Mouse (Mus musculus): Measurements from ENCODE around the gene Ankrd36.
"Not testable (repeated sequence)": the region's sequence is repeated elsewhere in the genome, so short reads cannot be mapped to it uniquely, and the experiment has no call there.

Gene Ankrd36

DNA sequence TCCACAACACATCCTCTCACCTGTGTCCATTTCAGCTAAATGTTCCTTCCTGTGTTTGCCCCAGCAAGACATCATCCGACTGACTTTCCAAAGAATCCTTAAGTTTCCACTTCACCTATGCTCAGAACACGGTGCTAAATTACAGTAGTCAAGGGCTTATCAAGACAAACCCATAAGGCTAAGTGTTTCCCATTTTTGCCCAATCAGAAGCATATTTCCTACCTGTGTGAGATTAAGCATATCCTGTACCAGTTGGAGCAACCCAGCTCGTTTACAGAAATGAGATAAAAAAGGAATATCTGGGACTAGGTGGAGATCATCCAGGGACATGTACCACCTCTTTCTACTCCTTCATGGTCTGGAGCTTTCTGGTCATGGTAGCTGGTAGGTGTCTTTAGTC, 22.8 kb upstream of the Ankrd36 start:
- DNase-seq, result no peak

DNA sequence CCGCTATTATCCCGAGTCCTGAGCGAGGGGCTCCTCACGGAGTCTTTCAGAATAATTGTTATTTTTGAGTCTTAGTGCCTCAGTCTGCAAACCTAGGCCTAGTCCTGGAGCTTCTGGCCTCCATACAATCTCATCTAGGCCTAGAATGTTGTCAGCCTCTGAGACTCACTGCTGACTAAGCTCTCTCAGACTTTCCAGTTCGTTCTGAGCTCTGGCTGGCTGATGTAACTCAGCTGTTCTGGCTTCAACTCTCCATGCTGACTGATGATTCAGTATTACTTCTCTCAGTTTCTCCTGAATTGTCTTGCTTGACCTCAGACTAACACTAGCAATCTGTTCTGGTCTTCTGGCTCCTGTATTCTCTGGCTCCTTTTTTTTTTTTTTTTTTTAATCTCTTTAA, 18.1 kb upstream of the Ankrd36 start:
- no peak for DNase-seq

DNA sequence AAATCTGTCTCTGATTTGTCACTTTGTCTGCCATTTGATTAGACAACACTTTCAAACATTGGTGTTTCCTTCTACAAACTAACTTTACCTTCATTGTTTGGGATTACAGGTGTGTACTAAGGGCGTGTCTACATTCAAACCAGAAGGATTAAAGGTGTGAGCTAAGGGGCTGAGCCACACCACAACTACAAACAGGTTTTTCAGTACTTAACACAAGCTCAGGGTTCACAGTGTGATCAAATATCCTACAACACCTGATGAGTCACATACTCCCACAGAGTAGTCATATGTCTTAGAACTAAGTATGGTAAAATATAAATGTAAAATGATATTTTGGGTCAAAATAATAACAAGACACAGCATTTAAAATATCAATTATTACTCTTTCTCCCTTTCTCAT, 17.6 kb upstream of the Ankrd36 start:
- DNase-seq, result no peak

DNA sequence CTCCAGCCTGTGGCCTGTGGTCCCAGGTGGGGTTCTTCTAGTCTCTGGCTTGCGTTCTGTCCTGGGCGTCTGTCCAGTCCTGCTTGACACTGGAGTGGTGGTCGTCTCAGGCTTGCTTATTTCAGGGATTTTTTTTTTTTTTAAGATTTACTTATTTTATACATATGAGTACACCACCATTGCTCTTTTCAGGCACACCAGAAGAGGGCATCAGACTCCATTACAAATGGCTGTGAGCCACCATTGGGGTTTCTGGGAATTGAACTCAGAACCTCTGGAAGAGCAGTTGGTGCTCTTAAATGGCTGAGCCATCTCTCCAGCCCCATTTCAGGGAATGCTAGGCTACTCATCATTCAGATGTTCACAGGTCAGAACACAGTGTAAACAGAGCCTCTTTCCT, 9.2 kb upstream of the Ankrd36 start:
- no peak for DNase-seq

DNA sequence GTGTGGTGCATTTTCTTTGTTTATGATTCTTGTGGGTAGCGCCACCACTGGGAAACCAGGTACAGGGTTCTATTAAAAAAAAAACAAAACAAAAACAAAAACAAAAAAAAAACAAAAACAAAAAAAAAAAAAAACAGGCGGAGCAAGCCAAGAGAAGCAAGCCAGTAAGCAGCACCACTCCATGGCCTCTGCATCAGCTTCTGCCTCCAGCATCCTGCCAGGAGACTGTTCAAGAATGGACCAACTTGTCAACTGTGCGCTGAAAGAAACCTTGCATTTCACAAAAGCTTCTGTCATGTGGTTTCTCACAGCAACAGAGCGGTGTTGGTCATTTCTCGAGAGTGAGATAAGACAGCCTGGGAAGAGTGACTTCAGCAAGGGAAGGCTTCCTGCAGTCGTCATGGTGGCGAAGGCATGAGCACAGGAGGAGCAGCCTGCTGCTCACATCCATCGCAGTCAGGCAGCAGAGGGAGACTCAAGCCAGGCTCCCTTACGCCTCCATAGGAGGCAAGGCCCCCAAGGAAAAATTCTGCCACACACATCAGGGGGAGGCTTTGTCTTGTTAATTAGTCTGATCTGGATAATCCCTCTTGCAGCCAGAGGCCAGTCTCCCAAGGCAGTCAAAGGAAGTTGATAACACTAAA, 6.7 kb upstream of the Ankrd36 start:
- no peak for DNase-seq

DNA sequence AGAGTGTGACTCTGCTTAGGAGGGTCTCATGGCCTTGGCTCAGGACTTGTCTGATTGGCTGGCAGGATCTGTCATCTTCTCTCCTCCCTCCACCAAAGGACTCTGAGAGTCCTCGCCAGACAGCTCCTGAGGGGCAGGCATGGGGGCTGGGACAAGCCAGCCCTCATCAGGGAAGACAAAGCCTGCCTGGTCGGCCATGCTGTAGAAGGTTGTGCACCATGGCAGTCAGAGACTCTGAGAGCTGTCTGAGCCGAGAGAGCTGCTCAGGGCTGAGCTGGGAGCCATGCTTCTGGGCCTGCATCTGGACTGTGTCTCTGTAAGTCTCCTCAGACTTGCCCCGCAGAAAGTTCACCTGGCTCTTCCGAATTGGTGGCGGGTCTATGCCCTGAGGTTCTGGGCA, 5.6 kb upstream of the Ankrd36 start:
- no peak for DNase-seq

DNA sequence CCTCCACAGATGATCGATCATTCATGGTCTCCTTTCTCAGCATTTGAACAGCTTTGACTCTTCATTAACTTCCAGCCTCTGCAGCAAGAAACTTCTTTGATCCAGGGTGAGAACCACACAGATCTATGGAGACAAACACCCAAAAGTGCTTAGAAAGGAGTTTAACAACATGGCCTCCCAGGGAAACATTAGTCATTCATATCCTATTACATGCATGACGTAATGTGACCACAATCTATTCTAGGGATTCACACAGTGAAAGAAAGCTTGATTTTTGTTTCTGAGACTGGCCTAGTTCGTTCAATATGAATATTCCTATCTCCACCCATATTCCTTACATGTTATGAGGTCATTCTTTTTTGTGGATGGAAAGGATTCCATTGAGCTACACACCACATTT, 3.9 kb upstream of the Ankrd36 start:
- no peak for DNase-seq

DNA sequence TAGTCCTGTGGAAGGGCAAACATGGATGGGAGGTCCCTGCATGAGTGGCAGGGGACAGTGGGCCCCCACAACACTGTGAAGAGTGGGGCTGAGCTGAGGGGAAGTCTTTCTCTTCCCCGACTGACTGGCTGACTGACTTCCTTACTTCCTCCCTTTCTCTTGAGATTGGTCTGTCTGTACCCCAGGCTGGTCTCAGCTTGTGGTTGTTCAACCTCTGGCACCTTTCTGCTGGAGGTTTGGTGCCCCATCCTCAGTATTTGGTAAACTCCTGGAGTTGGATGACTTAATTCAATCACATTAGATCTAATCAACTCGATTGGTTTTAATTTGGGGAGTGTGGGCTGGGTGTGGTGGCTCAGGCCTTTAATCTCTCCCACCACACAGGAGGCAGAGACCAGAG, 3.0 kb upstream of the Ankrd36 start:
- DNase-seq, result no peak

DNA sequence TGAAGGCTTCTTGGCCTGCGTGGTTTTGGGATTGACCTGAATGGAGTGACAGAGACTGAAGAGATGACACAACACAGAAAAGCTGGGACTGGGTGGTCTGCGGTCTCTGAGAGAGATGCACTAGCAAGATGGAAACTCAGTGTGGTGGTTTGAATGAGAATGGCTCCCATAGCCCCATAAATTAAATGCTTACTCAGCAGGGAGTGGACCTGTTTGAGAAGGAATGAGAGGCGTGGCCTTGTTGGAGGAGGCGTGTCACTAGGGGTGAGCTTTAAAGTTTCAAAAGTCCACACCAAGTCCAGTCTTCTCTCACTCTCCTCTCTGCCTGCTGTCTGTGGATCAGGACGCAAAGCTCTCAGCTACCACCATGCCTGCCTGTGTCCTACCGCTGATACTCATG, 1.8 kb upstream of the Ankrd36 start:
- DNase-seq, result no peak

DNA sequence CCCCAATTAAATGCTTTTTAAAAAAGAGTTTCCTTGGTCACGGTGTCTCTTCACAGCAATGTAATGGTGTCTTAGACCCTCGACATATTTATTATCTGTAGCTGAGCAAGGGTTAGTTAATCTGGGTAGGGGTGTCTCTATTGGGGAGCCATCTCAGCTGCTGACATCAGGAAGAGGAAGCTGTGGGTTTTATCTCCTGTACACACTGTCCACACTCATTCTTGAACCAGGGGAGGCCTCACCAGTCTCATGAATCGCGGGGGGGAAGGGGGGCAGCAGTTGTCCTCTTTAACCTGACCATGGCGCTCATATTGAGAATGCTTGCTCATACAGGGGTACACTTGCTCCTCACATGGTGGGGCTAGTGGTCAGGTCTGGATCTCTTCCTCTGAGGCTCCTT, 1.4 kb upstream of the Ankrd36 start:
- no peak for DNase-seq

DNA sequence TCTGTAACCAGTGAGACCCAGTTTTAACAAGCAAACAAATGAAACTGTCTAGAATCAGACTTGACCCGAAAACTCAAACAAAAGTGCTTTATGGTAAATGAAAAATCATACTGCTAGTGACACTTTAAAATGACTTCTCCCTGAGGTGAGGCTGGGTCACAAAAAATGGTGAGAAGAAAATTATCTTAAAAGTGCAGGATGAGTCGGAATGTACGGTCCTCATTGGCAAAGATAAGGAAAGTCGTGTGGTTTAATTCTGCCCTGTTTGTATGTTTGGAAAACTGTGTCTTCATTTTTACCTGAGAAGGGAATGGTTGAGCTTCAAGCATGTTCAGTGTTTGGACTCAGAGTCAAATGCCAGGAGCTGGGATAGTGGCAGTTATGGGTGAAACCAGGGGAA, 2.4 kb downstream of the Ankrd36 start:
- no peak for DNase-seq

DNA sequence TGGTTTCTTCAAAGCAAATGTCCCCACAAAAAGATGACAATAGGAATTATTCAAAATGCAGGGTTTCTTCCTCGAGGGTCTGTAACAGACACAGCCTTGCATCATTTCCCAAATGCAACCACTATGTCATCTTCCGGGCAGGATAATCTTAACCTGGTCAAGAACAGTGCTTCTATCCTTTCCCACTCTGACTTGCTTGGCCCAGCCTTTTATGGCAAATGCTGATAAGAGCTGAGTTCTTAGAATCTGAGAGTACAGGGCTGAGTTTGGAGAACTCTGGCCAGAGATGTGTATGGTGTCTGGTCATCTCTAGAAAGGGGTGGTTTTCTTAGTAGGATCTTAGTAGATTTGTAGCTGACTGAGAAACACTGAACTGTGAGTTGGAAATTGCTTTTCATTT, 4.3 kb downstream of the Ankrd36 start:
- DNase-seq, result no peak

DNA sequence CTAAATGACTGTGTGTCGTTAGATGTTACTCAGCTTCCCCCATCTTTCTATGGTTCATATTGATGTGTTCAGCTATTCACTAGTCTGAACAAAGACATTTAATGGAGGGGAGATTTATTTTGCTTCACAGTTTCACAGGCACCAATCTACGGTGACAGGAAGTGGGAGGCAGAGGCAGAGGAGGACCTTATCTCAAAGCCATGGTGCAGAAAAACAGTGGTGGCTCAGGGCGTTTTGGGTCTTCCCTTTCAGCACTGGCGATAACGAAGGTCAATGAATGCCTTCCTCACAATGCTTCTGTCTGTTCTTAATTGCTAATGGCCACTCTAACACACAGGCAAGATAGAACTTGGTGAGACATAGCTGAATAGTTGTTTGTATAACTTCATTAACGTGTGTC, 5.6 kb downstream of the Ankrd36 start:
- no peak for DNase-seq

DNA sequence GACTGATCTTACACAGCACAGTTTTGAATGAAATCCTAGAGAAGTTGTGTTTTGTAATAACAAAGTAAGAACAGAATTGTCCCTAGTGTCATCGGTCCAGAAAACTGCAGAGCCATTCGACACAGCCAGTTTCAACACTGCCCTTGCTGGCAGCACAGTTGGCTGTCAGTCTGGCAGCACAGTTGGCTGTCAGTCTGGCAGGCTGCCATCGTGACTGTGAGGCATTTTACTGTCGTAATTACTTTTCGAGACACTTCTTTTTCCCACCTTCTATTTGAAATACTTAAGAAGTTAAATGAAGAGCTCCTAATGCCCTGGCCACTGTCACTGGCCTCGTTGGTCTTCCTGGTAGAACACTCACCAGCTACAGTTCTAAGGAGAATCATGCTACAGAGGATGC, 22.9 kb downstream of the Ankrd36 start:
- DNase-seq, result no peak

DNA sequence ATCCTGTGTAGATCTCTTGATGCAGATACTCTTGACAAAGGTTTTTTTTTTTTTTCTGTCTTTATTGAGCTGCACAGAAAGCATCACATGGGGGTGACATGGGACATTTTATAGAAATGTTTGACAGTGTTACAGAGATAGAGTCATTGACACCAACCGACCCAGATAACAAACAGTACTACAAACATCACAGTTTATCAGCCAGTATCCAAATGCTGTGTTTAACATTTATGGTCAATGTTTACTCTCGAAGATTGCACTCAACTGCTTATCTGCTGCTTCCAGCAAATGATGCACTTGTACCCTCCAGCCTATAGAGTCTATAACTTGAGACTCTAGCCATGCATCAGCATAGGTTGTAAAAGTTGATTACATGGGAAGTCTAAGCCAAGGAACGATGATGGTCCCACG, 25.9 kb downstream of the Ankrd36 start:
- no peak for DNase-seq

DNA sequence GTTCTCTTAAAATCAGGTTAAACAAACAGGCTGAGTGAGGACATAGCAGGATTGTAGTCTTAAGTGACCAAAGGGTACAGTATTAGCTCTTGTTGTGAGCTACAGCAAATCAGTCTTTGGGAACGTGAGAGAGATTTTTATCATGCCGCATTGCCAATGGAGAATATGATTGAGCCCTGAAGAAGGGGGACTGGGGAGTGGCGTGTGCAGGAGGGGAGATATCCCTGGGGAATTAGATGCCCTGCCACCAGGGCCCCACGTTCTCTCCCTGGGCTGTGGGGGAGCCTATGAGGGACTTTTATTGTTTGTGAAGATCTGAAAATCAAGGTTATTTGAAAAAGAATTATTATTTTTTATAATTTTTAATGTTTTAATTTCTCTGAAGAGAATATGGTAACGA, 26.3 kb downstream of the Ankrd36 start:
- DNase-seq, result no peak

DNA sequence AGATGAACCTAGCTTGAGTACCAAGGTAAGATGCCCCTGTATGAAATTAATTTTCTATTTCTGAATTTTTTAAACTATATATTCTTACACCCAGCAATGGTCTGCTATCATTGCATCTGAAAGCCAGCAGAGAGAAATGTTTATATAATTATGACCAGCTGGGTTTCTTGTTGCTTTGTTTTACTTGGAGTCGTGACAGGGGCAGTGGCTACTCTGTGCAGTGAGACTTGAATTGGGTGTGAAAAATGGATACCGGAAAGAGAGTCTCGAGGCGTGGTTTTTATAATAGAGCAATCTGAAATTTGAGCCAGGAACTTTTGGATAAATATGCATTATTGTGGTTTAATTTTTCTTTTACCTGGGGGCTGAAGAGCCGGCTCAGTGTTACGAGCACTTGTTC, 27.3 kb downstream of the Ankrd36 start:
- no peak for DNase-seq

DNA sequence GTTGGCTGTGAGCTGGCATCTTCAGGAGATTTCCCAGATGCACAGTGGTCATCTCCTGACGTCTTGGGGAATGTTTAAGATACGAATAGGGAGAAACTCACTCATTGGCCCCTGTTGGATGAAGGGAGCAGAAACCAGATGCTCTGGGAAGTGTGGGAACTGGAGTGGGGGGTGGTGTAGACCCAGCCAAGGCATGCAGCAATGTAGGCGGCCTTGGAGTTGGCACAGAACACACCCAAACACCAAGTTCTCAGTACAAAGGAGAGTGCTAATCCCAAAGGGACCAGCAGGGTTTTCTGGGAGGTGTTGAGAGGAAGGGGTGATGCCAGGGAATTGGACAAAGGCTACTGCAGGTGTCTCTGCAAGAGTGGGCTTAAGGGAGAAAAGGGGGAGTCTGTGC, 35.9 kb downstream of the Ankrd36 start:
- DNase-seq, result no peak

DNA sequence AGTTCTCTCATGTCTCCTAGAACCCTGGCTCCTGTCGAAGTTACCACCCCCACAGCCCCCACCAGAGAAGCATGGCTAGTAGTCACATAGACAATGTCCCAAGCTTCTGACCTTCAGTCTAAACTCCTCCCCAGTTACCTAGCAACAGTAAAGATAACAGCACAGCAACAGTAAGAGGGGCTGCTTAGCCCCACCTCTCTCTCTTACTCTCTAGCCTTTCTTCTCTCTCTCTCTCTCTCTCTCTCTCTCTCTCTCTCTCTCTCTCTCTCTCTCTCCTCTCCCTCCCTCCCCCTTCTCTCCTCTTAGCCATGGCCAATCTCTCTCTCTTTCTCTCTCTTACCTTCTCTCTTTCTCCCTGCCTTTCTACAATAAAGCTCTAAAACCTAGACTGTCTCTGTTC, 42.4 kb downstream of the Ankrd36 start:
- DNase-seq, result not testable (repeated sequence)

DNA sequence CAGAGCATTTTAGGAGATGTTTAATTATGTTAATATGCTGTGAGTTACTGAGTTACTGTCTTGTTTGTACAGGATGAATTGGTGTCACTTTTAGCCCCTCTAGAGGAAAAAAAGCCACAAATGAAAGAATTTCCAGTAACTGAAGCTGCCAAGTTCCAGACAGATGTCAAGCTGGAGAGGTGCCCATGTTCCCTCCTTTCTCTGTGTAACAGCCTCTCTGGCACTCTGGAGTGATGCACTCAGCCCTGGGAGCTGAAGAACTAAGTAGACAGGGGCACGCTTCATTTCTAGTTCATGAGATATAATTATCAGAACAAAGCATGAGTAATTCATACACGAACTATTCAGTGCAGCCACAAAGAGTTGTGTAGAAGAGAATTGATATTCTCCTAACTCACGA, 45.0 kb downstream of the Ankrd36 start:
- no peak for DNase-seq

DNA sequence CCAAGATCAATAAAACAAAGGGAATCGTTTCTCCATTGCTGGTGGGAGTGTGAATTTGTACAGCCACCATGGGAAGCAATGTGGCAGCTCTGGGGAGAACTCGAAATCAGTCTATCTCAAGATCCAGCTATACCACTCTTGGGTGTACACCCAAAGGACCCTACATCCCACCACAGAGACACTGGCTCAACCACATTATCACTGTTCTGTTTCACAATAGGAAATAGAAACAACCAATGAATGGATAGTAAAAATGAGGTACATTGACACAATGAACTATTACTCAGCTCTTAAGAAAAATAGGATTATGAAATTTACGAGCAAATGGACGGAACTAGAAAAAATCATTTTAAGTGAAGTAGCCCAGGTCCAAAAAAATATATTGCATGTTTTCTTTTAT, 55.6 kb downstream of the Ankrd36 start:
- no peak for DNase-seq

DNA sequence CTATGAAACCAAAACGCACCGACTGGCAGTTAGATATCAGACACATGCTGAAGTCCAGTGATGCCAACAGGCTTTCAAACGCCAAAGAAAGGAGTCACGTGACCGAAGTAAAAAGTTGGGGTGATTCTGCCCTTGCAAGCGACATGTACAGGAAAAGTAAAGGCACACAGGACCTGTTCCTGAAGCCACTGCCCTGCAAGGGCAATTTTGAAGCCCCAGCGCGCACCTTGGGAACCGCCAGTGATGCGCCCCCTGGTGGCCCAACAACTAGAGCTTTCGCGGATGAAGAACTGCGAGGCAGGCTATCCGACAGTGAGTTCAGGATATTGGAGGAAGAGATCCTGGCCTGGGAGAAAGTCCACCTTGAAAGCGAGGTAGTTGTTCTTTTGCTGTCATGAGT, 59.5 kb downstream of the Ankrd36 start:
- DNase-seq, result peak; percentile 85

DNA sequence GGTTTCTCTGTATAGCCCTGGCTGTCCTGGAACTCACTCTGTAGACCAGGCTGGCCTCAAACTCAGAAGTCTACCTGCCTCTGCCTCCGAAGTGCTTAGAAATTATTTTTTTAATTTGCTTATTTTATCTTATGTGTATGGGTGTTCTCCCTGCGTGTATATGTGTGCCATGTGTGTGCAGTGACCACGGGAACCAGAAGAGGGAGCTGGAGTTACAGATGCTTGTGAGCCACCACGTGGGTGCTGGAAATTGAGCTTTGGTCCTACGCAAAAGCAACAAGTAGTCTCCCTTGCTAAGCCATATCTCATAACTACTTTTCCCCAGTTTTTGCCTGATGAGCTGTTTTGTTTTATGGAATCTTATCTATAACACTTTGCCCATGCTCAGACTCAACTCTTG, 73.6 kb downstream of the Ankrd36 start:
- DNase-seq, result no peak

DNA sequence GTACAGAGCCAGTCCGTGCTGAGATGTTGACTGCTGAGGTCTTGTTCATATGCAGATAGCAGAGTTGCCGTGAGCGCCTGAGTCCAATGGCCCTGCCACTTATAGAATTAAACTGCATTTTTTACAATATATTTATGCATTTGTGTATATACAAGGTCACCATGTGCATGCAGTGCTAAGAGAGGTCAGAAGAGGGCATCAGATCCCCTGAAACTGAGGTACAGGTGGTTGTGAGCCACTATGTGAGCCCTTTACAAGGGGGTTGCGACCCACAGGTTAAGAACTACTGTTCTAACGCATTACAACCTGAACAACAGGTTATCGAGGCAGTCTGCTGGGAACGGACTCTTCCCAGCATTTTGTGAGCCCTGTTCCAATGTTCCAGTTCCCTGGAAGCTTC, 80.8 kb downstream of the Ankrd36 start:
- DNase-seq, result peak; percentile 36

DNA sequence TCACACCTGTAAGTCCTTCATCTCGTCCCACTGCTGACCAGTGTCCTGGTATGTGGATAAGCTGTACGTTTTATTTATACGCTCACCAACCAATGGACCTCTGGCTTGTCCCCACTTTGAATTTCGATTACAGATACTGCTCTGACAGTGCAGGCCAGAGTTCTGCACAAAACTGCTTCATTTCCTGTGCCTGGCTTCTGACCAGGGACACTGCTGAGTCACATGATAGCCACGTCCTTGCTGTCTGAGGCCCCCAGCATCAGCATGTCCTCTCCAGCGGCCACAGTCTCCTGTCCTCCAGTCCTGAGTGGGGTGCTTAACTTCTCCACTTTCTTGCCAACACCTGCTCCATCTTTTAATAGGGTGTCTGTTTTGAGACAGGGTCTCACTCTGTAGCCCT, 113.1 kb downstream of the Ankrd36 start:
- DNase-seq, result no peak

DNA sequence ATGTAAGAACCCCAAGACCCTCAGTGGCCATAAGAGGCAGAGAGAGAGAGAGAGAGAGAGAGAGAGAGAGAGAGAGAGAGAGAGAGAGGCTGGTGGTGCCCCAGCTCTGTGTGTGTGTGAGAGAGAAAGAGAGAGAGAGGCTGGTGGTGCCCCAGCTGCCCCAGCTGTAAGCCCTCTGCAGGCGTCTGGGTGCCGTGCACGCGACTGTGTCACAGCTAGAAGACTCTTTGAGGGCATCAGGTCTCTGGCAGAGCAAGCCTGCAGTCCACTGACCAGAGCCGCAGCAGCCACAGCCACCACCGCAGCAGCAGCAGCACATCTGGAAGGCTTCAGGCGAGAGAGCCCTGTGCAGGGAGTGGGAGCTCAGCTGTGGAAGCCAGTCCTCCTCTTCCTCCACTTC, 114.8 kb downstream of the Ankrd36 start:
- DNase-seq, result no peak

Data from thymus, postnatal 14 days (tissue).